Mouse (Mus musculus): ENCODE data around the gene Tigd3.

The Tigd3 gene

DNA sequence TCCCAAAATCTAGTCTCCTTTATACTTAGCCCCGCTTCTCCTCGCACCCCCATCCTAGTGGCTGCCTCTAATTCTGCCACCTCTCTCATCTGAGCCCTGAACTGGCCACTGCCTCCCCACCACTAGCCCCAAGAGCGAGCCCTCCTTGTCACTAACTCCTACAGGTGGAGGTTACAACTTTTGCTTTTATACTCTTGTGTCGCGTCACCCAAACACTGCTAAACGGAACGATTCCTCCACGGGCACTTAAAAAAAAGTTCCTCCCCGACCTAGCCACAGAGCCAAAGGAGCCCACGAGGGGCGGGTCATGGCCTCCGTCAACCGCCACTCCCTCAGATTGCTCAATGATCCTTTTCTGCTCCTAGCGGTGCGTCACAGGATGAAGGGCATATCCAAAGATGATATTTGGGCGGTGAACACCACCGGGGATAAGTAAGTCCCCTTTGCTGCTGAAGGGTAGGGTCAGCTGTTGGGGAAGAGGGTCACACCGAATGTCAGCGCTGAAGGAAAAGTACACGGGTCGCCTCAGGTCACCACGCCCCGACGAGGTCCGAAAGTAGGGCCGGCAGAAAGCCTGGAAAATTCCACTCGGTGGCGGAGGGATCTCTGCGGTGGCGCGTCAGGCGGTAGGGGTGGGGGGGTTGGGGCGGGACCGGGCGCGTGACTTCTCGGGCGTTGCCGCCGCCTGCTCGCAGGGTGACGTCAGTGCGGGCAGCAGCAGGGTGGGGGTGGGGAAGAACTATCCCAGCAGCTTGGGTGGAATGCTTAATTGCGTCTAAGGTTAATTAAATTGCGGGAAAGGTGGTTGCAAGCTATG lies 48.4 kb downstream of the Tigd3 start:
- DNase-seq = peak; percentile 93

- peak; percentile 73 for DNase-seq
Observed at GRCm38 (mm10) chr19:5844831-5845318, 49.1 kb downstream of the Tigd3 start.

DNA sequence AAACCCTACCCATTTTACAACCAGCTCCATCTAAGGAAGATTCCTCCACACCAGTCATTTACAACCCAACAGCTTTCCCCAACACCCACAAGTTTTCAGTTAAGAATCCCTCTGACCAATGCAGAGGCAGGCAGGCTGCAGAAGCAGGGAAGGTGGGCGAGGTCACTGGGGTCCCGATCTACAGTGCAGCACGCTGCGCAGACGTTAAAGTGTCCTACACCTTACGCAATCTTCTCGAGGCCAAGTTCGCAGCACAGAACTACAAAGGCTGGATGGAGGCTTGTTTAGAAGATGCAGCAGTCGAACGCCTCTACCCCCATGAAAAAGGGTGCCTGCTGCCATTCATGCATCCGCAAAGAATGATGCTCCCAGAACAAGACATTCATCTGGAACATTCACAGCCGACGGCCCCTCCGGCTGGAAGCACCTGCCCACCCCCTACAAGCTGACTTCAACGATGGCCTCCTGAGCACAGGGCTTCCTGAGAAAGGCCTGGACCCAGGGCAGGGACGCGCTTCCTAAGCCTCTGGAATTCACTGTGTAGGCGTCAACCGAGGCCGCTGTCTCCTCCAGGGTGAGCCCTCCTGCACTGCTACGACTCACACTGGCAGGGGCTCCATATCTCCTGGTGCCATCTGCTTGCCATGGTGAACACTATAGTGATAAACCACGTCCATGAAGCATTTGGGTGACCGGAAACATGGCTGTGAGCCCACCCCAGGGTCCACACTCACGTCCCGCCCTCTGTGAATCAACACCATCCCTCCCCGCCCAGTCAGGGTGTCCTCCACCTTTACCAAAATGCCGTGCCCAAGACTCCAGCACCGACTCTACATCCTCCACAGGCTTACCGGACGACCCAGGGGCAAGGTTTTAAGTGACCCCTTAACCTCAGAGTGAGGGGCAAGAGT lies 49.9 kb downstream of the Tigd3 start:
- peak; percentile 68 for DNase-seq

DNA sequence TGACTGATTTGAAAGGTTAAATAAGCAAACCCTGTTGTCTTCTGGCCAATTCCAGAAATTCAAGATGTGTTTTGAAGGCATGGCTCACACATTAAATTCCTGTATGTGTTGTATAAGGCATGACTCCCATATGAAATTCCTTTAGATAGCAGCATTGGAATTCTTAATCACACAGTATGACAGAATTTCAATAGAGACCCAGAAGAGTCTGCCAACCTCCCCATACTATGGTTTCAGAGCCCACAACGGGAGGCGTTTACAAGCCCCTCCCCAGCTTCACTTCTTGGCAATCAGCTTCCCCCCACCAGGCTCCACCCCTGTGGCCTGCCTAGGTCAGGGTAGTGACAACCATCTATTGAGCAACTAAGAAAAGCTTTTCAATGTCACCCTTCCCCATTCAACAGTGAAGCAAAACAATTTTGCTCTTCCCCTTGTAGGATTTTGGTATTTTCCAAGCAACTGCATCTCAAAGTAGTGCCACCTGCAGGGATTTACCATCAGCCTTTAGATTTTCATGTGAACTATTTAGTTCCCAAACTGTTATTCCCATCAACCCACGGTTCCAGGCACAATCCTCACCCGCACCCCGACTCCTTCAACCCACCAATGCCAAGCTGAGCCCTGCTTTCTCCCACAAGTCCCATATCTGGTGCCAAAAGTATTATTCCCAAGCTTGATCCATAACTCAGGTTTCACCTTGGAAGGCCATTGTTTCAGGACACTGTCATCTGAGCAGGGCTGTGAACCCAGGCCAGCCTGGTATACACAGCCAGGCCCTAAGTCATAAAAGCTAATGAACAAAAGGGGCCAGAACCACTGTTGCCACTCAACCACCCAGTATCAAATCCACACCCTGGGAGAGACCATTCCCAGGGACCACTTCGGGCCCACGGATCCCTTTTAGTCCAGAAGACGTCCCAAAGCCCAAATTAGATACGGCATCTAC lies 50.9 kb downstream of the Tigd3 start:
- DNase-seq = no peak

DNA sequence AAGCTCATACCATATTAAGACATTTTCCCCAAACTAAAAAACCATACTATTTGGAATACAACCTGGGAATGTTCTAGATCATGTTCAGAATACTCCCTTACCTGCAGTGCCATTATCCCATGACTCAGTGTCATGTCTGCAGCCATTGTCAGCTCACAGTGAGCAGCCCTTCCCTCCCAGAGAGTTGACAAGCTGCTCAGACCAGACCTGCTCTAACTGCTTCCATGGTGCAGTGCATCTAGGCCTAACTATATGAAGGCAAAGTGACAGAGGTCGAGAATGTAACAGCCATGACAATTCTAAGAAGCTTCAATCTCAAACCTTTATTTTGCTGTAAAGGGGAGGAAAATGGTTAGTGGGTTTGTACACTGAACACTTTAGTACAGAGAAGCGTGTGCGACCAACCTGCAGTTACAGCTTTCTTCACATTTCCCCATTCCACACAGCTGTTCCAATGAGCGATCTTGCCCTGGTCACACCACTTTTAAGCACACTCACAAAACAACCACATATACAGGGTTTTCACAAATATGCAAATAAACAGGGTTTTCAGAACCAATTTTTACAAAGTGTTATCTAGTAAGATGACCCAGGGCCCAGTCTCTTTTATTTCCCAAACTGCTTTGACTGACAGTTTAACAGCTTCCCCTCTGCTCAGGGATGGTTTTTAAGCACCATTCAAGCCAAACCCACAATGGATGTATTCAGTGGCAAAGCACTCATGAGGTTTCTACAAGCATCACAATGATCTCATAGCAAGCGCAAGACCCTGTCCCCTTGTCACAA lies 51.8 kb downstream of the Tigd3 start:
- DNase-seq = no peak

- no peak for DNase-seq
Observed at GRCm38 (mm10) chr19:5841389-5841946, 52.5 kb downstream of the Tigd3 start.

Data from cerebellum, adult 9-11 months (tissue).